Mouse (Mus musculus): ENCODE measurements around the gene Khdc1b.

- TF ChIP-seq CTCF (IDR thresholded peaks at IDR 0.05; ENCODE audit: borderline replicate concordance, insufficient read depth, low read length) (no peak), POLR2A (IDR thresholded peaks at IDR 0.05; ENCODE audit: low read depth, low read length) (no peak)
Observed at GRCm38 (mm10) chr1:21428079-21428478, 44.7 kb downstream of the Khdc1b start.
